Mouse (Mus musculus): ENCODE measurements around the gene Nenf. TPM values are rescaled to one million over a fixed set of nuclear protein-coding genes. Genes with fewer than 3 reads are reported as not detected.
A peak's percentile ranks its signal among the peaks of the same experiment; 100 is the strongest.

Nenf gene
- polyA plus RNA-seq, 1 experiment from 2014 or later: 112 TPM

- no peak for ATAC-seq (replicated peaks; ENCODE audit: extremely low read depth, insufficient read depth, low FRiP score)
- H3K27ac ChIP-seq (ENCODE audit: low read length): no peak overlapping the region
- peaks cover 8% of the 10 kb centered on the region for H3K36me3 ChIP-seq (ENCODE audit: control insufficient read depth, insufficient read depth)
- no peak overlapping the region for H3K4me2 ChIP-seq (ENCODE audit: low read depth, low read length)
- no peaks in the 10 kb centered on the region for H3K9me3 ChIP-seq (replicated peaks; ENCODE audit: control insufficient read depth, low read length)
- WGBS: 62% methylated on average over 4 of the region's 4 CpGs
- H3K4me1 ChIP-seq (ENCODE audit: control insufficient read depth, insufficient read depth, low read length): peaks cover 5% of the 10 kb centered on the region
- H3K4me3 ChIP-seq (ENCODE audit: low read length): no peak overlapping the region
- H3K27me3 ChIP-seq (ENCODE audit: control insufficient read depth, insufficient read depth, low read length): no peaks in the 10 kb centered on the region
- no peak overlapping the region for H3K9ac ChIP-seq (ENCODE audit: low read length)
Observed at GRCm38 (mm10) chr1:191311296-191311898, 6.6 kb downstream of the Nenf start.

- H3K36me3 ChIP-seq (ENCODE audit: control insufficient read depth, insufficient read depth): peaks cover 9% of the 10 kb centered on the region
- WGBS: 85% methylated on average over 9 of the region's 9 CpGs
- H3K4me3 ChIP-seq (ENCODE audit: low read length): no peak overlapping the region
- no peak overlapping the region for H3K27ac ChIP-seq (ENCODE audit: low read length)
- H3K27me3 ChIP-seq (ENCODE audit: control insufficient read depth, insufficient read depth, low read length): no peaks in the 10 kb centered on the region
- peaks cover under 1% of the 10 kb centered on the region for H3K4me1 ChIP-seq (ENCODE audit: control insufficient read depth, insufficient read depth, low read length)
- no peaks in the 10 kb centered on the region for H3K9me3 ChIP-seq (replicated peaks; ENCODE audit: control insufficient read depth, low read length)
- no peak overlapping the region for H3K9ac ChIP-seq (ENCODE audit: low read length)
- H3K4me2 ChIP-seq (ENCODE audit: low read depth, low read length): no peak overlapping the region
- no peak for ATAC-seq (replicated peaks; ENCODE audit: extremely low read depth, insufficient read depth, low FRiP score)
Observed at GRCm38 (mm10) chr1:191307766-191308455, 10.1 kb downstream of the Nenf start.

GRCm38 (mm10) chr1:191306316-191306715 lies 11.7 kb downstream of the Nenf start:
- H3K27me3 ChIP-seq (ENCODE audit: control insufficient read depth, insufficient read depth, low read length): no peaks in the 10 kb centered on the region
- H3K4me3 ChIP-seq (ENCODE audit: low read length): no peak overlapping the region
- ATAC-seq (replicated peaks; ENCODE audit: extremely low read depth, insufficient read depth, low FRiP score): no peak
- 86% methylated on average over 9 of the region's 9 CpGs for WGBS
- H3K4me1 ChIP-seq (ENCODE audit: control insufficient read depth, insufficient read depth, low read length): no peaks in the 10 kb centered on the region; the same call in 1 of the 2 replicates
- no peaks in the 10 kb centered on the region for H3K9me3 ChIP-seq (replicated peaks; ENCODE audit: control insufficient read depth, low read length)
- H3K36me3 ChIP-seq (ENCODE audit: control insufficient read depth, insufficient read depth): peaks cover 9% of the 10 kb centered on the region
- no peak overlapping the region for H3K9ac ChIP-seq (ENCODE audit: low read length)
- H3K4me2 ChIP-seq (ENCODE audit: low read depth, low read length): no peak overlapping the region
- no peak overlapping the region for H3K27ac ChIP-seq (ENCODE audit: low read length)

GRCm38 (mm10) chr1:191305610-191306009 lies 12.4 kb downstream of the Nenf start:
- no peak for ATAC-seq (replicated peaks; ENCODE audit: extremely low read depth, insufficient read depth, low FRiP score)
- no peaks in the 10 kb centered on the region; the same call in 1 of the 2 replicates for H3K4me1 ChIP-seq (ENCODE audit: control insufficient read depth, insufficient read depth, low read length)

GRCm38 (mm10) chr1:191304216-191304615 lies 13.8 kb downstream of the Nenf start:
- 64% methylated on average over 6 of the region's 6 CpGs for WGBS
- no peak for ATAC-seq (replicated peaks; ENCODE audit: extremely low read depth, insufficient read depth, low FRiP score)
- H3K36me3 ChIP-seq (ENCODE audit: control insufficient read depth, insufficient read depth): peaks cover 9% of the 10 kb centered on the region
- H3K27ac ChIP-seq (ENCODE audit: low read length): no peak overlapping the region
- H3K4me1 ChIP-seq (ENCODE audit: control insufficient read depth, insufficient read depth, low read length): peaks cover 6% of the 10 kb centered on the region
- H3K4me3 ChIP-seq (ENCODE audit: low read length): no peak overlapping the region
- H3K9me3 ChIP-seq (replicated peaks; ENCODE audit: control insufficient read depth, low read length): no peaks in the 10 kb centered on the region
- H3K9ac ChIP-seq (ENCODE audit: low read length): no peak overlapping the region
- no peaks in the 10 kb centered on the region for H3K27me3 ChIP-seq (ENCODE audit: control insufficient read depth, insufficient read depth, low read length)
- H3K4me2 ChIP-seq (ENCODE audit: low read depth, low read length): no peak overlapping the region

More at GRCm38 (mm10) chr1:191305610-191306009, 12.4 kb downstream of the Nenf start:
- WGBS: 64% methylated on average over 7 of the region's 7 CpGs
- Histone ChIP-seq H3K4me3 (ENCODE audit: low read length) (no peak overlapping the region), H3K9me3 (replicated peaks; ENCODE audit: control insufficient read depth, low read length) (no peaks in the 10 kb centered on the region), H3K36me3 (ENCODE audit: control insufficient read depth, insufficient read depth) (peaks cover 9% of the 10 kb centered on the region), H3K27me3 (ENCODE audit: control insufficient read depth, insufficient read depth, low read length) (no peaks in the 10 kb centered on the region), H3K9ac (ENCODE audit: low read length) (no peak overlapping the region), H3K4me2 (ENCODE audit: low read depth, low read length) (no peak overlapping the region), H3K27ac (ENCODE audit: low read length) (no peak overlapping the region)

- ATAC-seq (replicated peaks; ENCODE audit: extremely low read depth, insufficient read depth, low FRiP score): no peak
- peaks cover 9% of the 10 kb centered on the region for H3K4me1 ChIP-seq (ENCODE audit: control insufficient read depth, insufficient read depth, low read length)
- 46% methylated on average over 3 of the region's 3 CpGs for WGBS
- peaks cover 9% of the 10 kb centered on the region for H3K36me3 ChIP-seq (ENCODE audit: control insufficient read depth, insufficient read depth)
- no peaks in the 10 kb centered on the region for H3K9me3 ChIP-seq (replicated peaks; ENCODE audit: control insufficient read depth, low read length)
- no peak overlapping the region for H3K4me2 ChIP-seq (ENCODE audit: low read depth, low read length)
- H3K27ac ChIP-seq (ENCODE audit: low read length): no peak overlapping the region
- H3K4me3 ChIP-seq (ENCODE audit: low read length): no peak overlapping the region
- no peak overlapping the region for H3K9ac ChIP-seq (ENCODE audit: low read length)
- H3K27me3 ChIP-seq (ENCODE audit: control insufficient read depth, insufficient read depth, low read length): no peaks in the 10 kb centered on the region
Observed at GRCm38 (mm10) chr1:191303736-191304135, 14.3 kb downstream of the Nenf start.

GRCm38 (mm10) chr1:191301903-191302302 lies 16.1 kb downstream of the Nenf start:
- peak overlapping the region; percentile 52; the same call in 1 of the 2 replicates for H3K27ac ChIP-seq (ENCODE audit: low read length)
- no peak overlapping the region for H3K4me2 ChIP-seq (ENCODE audit: low read depth, low read length)
- H3K9me3 ChIP-seq (replicated peaks; ENCODE audit: control insufficient read depth, low read length): no peaks in the 10 kb centered on the region
- H3K27me3 ChIP-seq (ENCODE audit: control insufficient read depth, insufficient read depth, low read length): no peaks in the 10 kb centered on the region
- peaks cover 14% of the 10 kb centered on the region for H3K4me1 ChIP-seq (ENCODE audit: control insufficient read depth, insufficient read depth, low read length)
- H3K36me3 ChIP-seq (ENCODE audit: control insufficient read depth, insufficient read depth): peaks cover 3% of the 10 kb centered on the region; the same call in 1 of the 2 replicates
- no peak for ATAC-seq (replicated peaks; ENCODE audit: extremely low read depth, insufficient read depth, low FRiP score)
- no peak overlapping the region; the same call in 1 of the 2 replicates for H3K9ac ChIP-seq (ENCODE audit: low read length)
- no peak overlapping the region for H3K4me3 ChIP-seq (ENCODE audit: low read length)
- 27% methylated on average over 4 of the region's 4 CpGs for WGBS

- H3K9me3 ChIP-seq (replicated peaks; ENCODE audit: control insufficient read depth, low read length): no peaks in the 10 kb centered on the region
- peak overlapping the region; percentile 46; the same call in 1 of the 2 replicates for H3K9ac ChIP-seq (ENCODE audit: low read length)
- WGBS: 23% methylated on average over 11 of the region's 11 CpGs
- peak; percentile 76 for ATAC-seq (replicated peaks; ENCODE audit: extremely low read depth, insufficient read depth, low FRiP score)
- no peaks in the 10 kb centered on the region for H3K36me3 ChIP-seq (ENCODE audit: control insufficient read depth, insufficient read depth)
- no peak overlapping the region for H3K4me3 ChIP-seq (ENCODE audit: low read length)
- no peaks in the 10 kb centered on the region for H3K27me3 ChIP-seq (ENCODE audit: control insufficient read depth, insufficient read depth, low read length)
- peaks cover 30% of the 10 kb centered on the region for H3K4me1 ChIP-seq (ENCODE audit: control insufficient read depth, insufficient read depth, low read length)
- H3K4me2 ChIP-seq (ENCODE audit: low read depth, low read length): peak overlapping the region; percentile 38
- H3K27ac ChIP-seq (ENCODE audit: low read length): peak overlapping the region; percentile 82
Observed at GRCm38 (mm10) chr1:191299215-191299942, 18.6 kb downstream of the Nenf start.

GRCm38 (mm10) chr1:191298304-191298703 lies 19.7 kb downstream of the Nenf start:
- 82% methylated on average over 4 of the region's 4 CpGs for WGBS
- H3K9ac ChIP-seq (ENCODE audit: low read length): no peak overlapping the region
- peaks cover 30% of the 10 kb centered on the region for H3K4me1 ChIP-seq (ENCODE audit: control insufficient read depth, insufficient read depth, low read length)
- H3K9me3 ChIP-seq (replicated peaks; ENCODE audit: control insufficient read depth, low read length): no peaks in the 10 kb centered on the region
- no peaks in the 10 kb centered on the region for H3K36me3 ChIP-seq (ENCODE audit: control insufficient read depth, insufficient read depth)
- no peak overlapping the region for H3K4me2 ChIP-seq (ENCODE audit: low read depth, low read length)
- H3K27me3 ChIP-seq (ENCODE audit: control insufficient read depth, insufficient read depth, low read length): no peaks in the 10 kb centered on the region
- no peak overlapping the region for H3K4me3 ChIP-seq (ENCODE audit: low read length)
- ATAC-seq (replicated peaks; ENCODE audit: extremely low read depth, insufficient read depth, low FRiP score): no peak
- no peak overlapping the region for H3K27ac ChIP-seq (ENCODE audit: low read length)

All from heart, embryonic 16.5 days (tissue).